Mouse (Mus musculus) naive thymus-derived CD4-positive, alpha-beta T cell, adult 2 months (primary cell): ENCODE results near the gene Wipf3.

ENCODE experiments used
- DNase-seq: peaks from one replicate; pipeline ENCODE4 v3.0.0-alpha.2; 2011; ENCODE audit warnings: low read depth

Gene Wipf3

DNA sequence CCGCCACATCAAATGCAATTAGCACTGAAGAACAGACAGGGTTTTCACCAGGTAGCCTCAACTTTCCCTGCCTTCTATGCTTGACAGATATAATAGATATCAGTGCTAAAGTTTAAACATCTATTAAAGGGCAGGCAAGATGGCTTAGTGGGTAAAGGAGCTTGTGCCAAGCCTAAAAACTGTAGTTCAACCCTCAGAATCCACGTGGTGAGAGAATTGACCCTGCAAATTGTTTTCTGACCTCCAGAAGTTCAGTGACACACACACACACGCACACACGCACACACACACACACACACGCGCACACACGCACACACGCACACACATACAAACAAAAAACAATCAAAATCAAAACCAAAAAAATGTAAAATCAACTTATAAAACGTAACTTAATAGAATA is 2.8 kb downstream of the Wipf3 start:
- no peak for DNase-seq

DNA sequence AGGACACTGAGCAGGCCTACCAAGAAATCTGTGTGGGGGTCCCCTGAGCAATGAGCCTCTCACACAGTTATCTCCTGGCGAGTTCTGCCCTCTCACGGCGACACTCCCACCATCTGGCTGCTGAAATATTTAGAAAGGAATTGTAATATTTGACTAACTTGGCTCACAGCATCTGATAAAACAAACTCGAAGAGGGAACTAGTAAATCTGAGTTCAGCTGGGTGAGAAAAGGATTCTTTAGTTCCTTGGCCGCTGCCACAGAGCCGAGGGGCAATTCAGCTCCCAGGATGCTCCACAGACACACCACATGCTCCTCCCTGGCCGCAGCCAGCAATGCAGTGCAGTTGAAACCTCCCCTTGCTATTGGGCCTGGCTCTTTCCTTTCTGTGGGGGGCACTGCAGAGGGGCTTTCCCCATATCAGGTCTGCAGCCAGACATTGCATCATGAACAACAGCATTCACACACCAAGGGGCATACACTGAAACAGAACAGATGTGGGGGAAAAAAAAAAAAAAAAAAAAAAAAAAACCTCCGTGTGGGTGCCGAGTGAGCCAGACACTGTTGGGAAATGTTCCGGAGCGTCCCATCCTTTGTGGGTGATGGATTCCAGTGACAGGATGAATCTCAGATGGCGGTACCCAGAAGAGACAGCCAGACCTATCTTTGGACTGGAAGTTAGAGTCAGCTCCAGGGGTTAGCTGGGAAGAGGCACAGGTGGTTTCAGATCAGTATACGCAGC is 3.6 kb downstream of the Wipf3 start:
- DNase-seq, result no peak

DNA sequence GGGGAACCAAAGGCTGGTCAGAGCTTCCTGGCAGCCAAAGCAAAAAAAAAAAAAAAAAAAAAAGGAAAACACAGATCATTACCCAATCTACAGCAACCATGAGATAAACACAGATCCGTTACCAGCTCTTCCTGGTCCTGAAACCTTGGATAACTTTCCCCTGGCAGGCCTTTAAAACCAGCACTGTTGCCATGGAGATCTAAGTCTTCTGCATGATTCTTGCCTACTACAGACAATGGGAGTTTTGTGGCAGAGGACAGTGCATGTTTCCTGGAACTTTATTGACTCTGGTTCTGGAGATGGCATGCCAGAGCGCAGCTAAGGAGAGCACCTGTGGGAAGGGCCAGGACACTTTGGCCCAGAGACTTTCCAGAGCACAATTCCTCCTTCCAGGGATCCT is 4.8 kb downstream of the Wipf3 start:
- DNase-seq, result no peak

DNA sequence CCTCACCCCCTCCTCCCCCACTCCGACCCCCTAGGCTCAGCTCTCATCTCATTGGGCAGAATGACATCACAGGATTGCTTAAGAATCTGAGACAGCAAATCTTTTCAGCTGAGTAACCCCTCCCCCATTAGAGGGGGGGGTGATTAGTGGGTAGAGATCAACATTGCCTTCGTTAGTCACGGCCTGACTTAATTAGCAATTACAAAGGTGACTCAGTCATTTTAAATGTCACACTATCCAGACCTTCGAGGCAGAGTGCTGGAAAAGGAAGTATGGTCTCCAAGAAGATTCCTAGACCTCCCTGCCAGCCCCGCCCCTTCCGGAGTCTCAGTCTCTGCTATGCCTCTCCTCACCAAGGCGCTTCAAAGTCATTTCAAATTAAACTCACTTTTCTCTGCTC is 6.3 kb downstream of the Wipf3 start:
- DNase-seq, result no peak

DNA sequence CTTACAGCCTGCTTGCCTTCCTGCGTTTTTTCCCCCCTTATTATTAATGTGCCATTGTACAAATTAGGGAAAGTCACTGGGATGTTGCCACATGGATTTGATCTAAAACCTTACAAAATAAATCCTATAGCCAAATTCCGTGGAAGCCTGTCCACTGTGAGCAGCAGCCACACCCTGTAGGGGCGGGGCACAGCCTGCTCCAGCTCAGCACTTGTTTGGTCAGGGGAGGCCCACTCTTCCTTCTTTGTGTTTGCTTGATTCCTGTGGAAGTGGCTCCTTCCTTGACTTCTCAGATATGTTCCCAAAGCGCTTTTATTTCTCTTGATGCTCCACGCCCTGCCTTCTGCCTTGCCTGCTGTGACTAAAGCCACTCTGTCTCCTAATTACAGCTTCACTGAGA is 6.9 kb downstream of the Wipf3 start:
- no peak for DNase-seq

DNA sequence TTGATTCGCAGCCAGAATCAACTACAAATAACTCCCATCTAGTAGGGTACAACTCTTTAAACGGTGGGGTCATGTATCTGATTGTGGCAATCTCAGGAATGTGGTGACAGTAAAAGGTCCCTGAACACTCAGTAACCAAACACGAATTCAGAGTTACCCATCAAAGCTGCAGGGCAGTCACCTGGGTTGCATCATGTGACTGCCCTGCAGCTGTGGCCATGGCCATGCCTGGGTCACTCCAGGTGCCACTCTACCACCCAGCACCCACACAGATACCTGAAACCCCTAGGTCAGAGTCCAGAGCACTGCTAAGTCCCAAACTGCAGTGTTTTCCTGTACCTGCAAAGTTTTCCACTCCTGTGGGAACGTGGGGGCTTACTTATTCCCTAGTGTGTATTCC is 9.1 kb downstream of the Wipf3 start:
- DNase-seq, result no peak

DNA sequence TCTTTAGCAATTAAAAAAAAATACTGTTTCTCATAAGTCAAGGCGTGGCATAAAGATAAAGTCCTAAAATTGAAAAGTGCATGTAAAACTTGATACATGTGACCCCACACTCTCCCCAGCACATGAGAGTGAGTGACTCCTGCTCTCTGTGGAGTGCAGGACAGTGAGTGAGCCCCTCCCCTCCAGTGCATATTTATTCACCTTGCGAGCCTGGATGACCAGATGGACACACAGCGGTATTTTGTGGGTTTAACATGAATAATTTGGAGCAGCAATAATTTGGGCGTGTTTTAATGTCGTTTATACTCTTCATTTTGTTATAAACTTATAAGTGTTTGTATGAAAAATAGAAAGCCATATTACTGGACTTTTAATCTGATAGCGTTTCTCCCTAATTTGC is 11.3 kb downstream of the Wipf3 start:
- DNase-seq, result no peak

DNA sequence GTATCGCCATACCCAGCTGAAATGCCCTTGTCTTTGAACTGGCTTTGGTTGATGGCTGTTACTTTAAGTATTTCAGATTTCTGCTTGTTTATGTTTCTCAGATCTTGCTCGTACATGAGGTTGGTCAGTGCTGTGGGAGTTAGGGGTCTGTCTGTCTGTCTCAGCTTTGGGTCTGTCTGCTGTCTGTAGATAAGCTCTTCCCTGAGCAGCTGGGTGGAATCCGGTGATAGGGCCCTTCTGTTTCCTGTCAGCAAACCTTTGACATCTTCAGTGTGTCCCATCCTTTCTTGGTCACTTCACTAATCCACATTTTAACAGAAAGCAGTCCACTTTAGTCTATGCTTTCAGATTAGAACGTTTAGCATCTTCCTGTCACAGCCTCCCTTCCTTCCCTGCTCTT is 14.3 kb downstream of the Wipf3 start:
- no peak for DNase-seq

DNA sequence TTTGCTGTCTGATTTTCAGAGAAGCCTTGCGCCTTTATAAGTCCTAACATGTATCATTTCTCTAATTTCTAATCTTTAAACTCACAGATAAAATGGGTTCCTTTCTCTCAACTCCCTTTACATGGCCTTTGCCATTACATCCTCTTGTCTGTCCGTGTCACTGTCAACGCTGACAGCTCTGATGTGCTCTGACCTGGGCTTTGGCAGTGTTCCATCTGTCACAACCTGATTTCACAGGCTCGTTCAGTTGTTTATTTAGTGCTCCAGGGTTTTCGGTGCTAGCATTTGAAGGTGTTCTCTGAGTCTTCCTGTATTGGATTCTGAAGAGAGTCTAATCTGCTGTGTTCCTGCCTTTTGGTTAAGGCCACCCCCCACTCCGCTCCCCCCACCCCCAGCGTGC is 14.7 kb downstream of the Wipf3 start:
- DNase-seq, result no peak

DNA sequence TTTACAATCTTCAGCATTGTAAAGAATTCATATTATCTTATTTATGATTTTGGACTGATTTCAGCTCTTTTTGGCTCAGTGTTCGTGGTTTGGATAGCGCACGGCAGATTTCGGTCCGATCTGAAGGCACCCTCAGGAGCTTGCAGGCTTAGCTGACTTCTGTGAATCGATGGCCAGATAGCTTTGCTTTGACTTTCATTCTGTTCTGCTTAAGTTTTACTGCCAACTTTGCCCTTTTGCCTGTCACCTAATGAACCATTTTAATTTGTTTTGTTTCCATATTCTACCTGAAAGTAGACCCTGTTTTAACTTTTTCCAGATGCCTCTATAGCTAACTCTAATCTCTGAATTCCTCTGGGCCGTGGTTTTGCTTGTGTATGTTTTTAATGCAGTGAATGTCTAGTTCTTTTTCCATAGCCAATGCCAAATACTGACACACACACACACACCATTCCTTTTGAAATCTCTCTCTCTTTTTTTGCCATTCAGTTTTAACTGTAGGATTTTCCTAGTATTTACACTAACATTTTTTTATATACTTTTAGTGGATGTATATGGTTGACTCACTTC is 15.9 kb downstream of the Wipf3 start:
- no peak for DNase-seq

DNA sequence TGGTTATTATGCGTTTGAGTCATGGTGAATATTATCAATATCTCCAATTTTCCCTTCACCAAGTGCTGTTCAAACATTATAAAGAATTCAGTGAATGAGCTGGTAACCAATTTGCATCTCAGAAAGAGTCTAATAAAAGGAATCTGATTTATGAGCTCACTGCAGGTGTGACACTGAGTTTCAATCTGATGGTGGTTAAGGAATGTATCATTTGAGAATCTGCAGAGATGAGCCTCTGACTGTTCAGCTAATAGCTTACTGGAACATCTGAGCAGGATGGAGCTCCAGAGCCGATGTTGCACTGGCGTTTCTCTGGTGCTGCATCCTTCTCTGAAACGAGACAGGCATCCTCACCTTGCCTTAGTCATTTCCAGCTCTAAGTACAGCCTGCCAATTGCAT is 17.9 kb downstream of the Wipf3 start:
- no peak for DNase-seq

DNA sequence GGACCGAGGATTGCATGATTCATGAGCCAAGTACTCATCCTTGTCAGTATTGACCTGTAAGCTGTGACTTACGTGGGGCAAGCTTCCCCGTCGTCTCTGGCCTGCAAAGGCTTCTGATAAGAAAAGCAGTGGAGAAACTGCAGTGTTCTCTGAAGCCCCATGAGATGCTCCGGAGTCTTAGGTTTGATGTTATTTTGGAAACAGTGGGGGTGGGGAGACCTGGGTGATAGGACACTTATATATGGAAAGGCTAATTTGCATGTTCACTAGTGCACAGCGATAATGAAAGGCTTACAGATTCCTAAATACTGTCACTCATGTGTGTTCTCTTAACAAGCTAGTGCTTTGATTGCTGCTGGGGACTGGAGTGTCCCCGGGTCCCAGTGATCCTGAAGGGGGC is 30.3 kb downstream of the Wipf3 start:
- DNase-seq, result no peak

DNA sequence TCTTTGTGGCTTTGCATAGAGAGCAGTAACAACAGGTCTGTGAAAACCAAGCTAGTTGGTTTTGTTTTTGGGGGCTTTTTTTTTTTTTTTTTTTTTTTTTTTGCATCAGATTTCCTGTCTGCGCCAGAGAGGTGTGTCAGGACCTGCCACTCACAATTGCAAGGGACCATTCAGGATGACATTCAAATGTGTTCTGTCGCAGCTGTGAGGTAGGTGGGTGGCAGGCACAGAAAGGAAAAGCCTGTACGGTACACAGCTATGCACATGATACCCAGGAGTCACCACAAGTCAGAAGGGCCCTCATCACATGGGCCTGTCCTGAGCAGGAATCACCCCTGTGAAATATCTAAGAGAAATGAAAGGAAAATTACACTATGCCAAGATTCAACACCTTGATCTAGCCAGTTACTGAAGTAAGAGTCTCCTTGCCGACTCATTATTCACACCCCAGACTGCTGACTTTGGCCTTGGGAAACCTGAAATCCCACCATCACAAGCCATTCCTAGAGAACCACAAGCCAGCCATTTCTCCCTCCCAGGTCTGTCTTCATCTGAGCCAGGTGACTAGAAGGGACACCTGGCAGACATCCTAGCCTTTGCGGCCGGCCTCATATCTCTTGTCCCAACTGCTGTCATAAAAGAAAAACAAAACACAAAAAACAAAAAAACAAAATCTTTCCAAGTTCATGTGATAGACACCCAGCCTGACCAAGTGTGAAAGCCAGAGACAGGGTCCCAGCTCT is 30.9 kb downstream of the Wipf3 start:
- no peak for DNase-seq

DNA sequence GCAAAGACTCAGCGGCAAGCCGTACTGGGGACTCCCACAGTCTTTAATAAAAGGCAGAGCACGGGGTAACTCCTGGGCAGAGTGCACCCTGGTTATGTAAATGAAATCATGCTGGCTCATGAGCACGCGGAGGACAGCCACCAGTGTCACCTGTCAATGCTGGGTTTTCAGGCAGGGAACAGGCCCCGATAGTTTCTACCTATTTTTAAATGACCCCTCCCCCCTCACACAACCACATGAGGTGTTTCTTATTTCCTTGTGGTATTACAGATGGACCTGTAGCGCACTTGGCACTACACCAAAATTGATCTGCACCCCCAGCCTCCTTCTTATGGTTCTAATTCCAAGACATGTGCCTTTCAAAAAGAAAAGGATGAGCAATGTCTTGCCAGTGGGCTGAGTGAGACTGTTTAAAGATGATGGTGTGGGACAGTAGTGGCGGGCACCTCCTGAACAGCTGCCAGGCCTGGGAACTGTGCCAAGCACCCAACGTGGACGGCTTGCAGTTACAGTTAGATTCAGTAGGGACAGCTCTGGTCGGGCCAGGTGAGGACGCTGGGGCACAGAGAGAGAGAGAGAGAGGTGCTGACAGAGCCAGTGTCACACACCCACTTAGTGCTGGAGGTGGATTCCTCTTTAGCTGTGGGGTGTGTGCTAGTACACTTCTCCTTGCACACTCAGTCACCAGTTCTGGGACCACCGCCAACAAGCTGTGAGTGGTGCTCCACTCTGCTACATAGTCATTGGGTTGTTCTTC is 31.7 kb downstream of the Wipf3 start:
- DNase-seq, result no peak

DNA sequence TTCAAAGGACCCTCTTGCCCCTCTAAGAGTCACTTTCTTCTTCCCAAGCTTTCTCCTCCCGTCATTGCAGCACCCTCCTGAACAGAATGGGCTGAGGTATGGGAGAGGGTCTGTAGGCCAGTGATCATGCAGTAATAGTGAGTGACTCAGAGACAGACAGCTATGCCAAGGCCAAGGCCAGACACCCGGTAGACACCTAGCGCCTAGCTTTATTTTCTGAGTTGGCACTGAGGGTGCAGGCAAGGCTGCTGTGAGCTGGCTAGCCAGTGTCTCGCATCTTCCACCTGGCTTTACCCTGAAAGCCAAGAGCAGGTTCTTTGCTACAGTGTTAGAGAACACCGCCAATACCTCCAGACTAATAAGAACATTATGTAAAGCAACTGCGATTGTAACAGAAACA is 33.4 kb downstream of the Wipf3 start:
- no peak for DNase-seq

DNA sequence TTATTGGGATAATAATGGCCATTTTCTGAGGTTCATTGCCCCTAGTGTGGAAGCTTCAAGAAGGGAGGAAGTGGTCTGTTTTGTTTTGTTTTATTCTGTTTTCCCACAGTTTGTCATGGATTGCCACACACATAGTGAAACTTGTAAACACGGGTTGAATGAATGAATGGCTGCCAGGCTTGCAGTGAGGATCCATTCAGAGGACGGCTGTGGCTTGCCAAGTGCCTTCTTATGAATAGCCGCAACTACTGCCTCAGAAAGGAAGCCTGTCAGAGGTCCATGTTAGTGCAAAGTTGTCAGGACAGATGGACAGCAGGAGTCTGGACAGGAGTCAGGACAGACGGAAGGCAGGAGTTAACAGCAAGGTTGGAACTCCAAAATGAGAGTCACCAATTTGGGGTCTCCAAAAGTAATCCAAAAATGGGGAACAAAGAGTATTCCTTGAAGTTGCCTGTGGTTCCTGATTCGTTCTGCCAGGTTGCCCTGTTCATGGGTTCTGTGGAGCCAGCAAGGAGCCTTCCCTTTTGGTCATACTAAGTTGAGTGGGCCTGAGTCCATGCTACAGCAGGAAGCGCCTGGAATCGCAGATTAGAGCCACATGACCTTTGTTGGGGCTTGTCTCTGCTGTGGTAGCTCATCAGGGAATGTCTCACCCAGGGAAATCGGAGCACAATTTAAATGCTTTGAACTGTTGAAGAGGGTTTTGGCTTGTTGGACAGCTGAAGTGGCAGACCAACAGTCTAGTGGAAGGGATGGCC is 34.5 kb downstream of the Wipf3 start:
- no peak for DNase-seq

DNA sequence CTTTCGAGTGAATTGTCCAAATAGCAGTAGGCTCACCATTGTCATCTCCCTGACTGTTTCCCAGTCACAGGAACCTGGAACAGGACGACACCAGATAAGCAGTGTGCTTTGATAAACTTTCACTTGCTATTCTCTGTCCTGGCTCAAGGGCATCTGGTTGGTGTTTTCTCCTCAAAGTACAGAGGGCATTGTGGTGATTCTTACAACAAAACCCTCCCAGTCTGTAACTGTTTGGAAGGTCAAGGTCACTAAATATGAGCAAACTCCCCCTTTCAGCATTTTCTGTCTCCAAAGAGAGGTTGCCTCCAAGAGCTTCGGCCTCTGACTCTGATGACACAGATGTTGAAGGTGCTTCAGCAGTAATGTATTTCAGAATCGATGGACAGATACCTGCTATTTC is 35.5 kb downstream of the Wipf3 start:
- no peak for DNase-seq

DNA sequence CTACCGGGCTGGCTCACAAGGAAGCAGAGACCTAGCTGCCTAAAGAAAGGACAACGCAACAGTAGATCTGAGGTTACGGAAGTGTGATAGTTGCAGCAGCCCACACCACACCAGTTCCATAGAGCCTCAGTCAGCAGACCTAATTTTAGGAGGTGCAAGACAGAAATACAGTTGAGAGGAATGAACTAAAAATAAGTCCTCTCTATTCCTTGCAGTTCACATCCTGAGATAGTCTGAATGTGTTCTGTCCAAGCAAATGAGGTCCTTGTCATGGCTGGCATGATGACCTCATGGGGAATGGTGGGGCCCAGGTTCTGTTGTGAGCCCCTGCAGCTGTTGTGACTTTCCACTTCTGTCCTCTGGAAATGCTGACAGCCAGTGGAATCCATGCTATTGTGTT is 38.0 kb downstream of the Wipf3 start:
- DNase-seq, result no peak

DNA sequence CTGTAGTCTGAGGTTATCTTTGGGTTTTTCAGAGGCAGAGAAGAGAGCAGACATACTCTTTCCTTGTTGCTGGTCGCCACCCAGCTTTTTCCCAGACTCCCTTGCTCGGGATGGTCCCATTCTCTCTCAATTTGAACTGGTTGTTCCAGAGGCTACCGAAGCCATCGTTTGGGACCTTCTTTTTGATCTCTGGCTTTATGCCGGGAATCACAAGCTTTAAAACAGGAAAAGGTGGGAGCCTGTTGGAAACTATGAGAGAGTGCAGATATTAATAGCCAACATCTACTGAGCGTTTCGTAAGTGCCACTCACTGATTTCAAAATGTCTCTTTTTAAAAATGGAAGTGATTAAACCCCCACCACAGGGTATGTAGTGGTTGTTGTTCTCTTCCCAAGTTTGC is 42.5 kb downstream of the Wipf3 start:
- no peak for DNase-seq

DNA sequence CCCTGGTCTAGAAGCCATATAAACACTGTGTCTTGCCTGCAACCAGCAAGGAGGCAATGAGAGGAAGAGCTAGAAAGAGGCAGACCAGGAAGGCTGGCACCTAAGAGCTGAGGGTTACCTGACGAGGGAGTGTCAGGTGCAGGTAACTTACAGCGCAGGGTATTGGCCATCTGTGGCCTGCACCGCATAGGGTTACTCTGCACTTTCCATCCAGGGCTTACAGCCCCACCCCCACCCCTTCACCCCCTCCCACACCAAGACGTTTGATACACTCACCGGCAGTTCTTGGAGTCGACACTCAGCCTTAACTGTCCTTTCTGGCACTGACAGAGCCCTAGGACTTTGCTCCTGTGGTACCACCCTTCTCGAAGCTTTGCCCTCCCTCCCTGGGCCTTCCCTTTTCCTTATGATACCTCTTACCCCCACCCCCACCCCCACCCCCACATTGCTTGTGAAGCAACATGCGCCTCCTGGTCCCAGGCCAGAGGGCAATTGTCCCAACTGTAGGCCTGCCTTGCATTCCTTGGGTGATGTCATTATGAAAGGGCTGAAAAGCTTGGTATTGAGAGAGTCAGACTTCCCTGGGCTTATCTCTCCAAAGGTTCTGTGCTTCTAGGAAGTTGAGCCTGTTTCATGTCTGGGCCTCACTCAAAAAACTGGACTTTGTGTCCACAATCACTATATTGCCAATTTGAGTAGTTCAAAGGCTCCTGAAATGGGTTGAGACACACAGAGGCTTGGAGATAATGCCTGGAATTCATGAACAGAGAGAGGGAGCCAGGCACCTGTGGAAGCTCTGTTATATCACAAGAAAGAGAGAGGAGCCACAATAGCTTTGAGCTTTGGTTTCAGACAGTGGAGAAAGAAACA is 43.7 kb downstream of the Wipf3 start:
- no peak for DNase-seq
